Mouse (Mus musculus) brown adipose tissue, adult 24 weeks (tissue): ENCODE results near the gene Lims1. TPM values are rescaled to one million over a fixed set of nuclear protein-coding genes. Genes with fewer than 3 reads are reported as not detected.
A peak's percentile ranks its signal among the peaks of the same experiment; 100 is the strongest.
"Not testable (repeated sequence)": the region's sequence is repeated elsewhere in the genome, so short reads cannot be mapped to it uniquely, and the experiment has no call there.

Source experiments
- H3K27ac ChIP-seq: fragments of 200-500 bp; replicated peaks from 2 replicates; pipeline ENCODE4 v1.5.1; 2012; ENCODE audit warnings: low read depth, mild to moderate bottlenecking, low read length
- H3K4me1 ChIP-seq: fragments of 200-500 bp; 2 replicates; pipeline ENCODE4 v1.6.1; 2012; ENCODE audit warnings: low read length, mixed read lengths; ENCODE audit not compliant: control insufficient read depth, insufficient read depth, insufficient read length
- H3K4me3 ChIP-seq: fragments of 200-500 bp; 2 replicates; pipeline ENCODE4 v1.5.1; 2012; ENCODE audit warnings: low read depth, mild to moderate bottlenecking, low read length, moderate library complexity; ENCODE audit not compliant: insufficient read depth
- polyA plus RNA-seq: library from polyadenylated mRNA; stranded (reverse); fragments of >200 nt; gene quantifications from 2 replicates; pipeline ENCODE4 v1.2.4, GENCODE M21; 2012; ENCODE audit not compliant: missing spikeins, insufficient read depth, insufficient read length

Lims1 gene
- polyA plus RNA-seq, 1 experiment, result 18.9 TPM

- no peak overlapping the region for H3K27ac ChIP-seq
- H3K4me3 ChIP-seq, result no peak overlapping the region
- H3K4me1 ChIP-seq, result peaks cover 5% of the 10 kb centered on the region
Measured at GRCm38 (mm10) chr10:58331741-58332140, 8.5 kb downstream of the Lims1 start.

GRCm38 (mm10) chr10:58333414-58333813, 10.1 kb downstream of the Lims1 start:
- Histone ChIP-seq H3K4me1 (peaks cover 9% of the 10 kb centered on the region), H3K27ac (no peak overlapping the region), H3K4me3 (no peak overlapping the region)

GRCm38 (mm10) chr10:58336156-58336555, 12.9 kb downstream of the Lims1 start:
- H3K27ac ChIP-seq, result no peak overlapping the region
- H3K4me1 ChIP-seq, result peaks cover 6% of the 10 kb centered on the region; the same call in 1 of the 2 replicates
- H3K4me3 ChIP-seq, result no peak overlapping the region

- H3K4me3 ChIP-seq, H3K27ac ChIP-seq: not testable (repeated sequence)
- peaks cover 12% of the 10 kb centered on the region; the same call in 1 of the 2 replicates for H3K4me1 ChIP-seq
Measured at GRCm38 (mm10) chr10:58337091-58337490, 13.8 kb downstream of the Lims1 start.

GRCm38 (mm10) chr10:58338590-58338989, 15.3 kb downstream of the Lims1 start:
- peaks cover 20% of the 10 kb centered on the region; the same call in 1 of the 2 replicates for H3K4me1 ChIP-seq
- no peak overlapping the region for H3K4me3 ChIP-seq
- H3K27ac ChIP-seq, result peak overlapping the region; percentile 74

GRCm38 (mm10) chr10:58341685-58342084, 18.4 kb downstream of the Lims1 start:
- peaks cover 20% of the 10 kb centered on the region; the same call in 1 of the 2 replicates for H3K4me1 ChIP-seq
- H3K4me3 ChIP-seq, result no peak overlapping the region
- H3K27ac ChIP-seq, result peak overlapping the region; percentile 89

- Histone ChIP-seq H3K4me3 (no peak overlapping the region), H3K27ac (peak overlapping the region; percentile 89), H3K4me1 (peaks cover 20% of the 10 kb centered on the region; the same call in 1 of the 2 replicates)
Measured at GRCm38 (mm10) chr10:58342199-58342598, 18.9 kb downstream of the Lims1 start.

- Histone ChIP-seq H3K4me1 (peaks cover 17% of the 10 kb centered on the region; the same call in 1 of the 2 replicates), H3K27ac (peak overlapping the region; percentile 89), H3K4me3 (no peak overlapping the region)
Measured at GRCm38 (mm10) chr10:58343552-58343951, 20.3 kb downstream of the Lims1 start.

- H3K4me3 ChIP-seq, result no peak overlapping the region
- peaks cover 12% of the 10 kb centered on the region; the same call in 1 of the 2 replicates for H3K4me1 ChIP-seq
- H3K27ac ChIP-seq, result no peak overlapping the region
Measured at GRCm38 (mm10) chr10:58350600-58350999, 27.3 kb downstream of the Lims1 start.

- 0 out of 2 replicates have a peak overlapping the region, but pooled peaks have one; percentile 42 for H3K27ac ChIP-seq
- 0 out of 2 replicates have a peak overlapping the region, but pooled peaks have one; percentile 30 for H3K4me3 ChIP-seq
- H3K4me1 ChIP-seq, result peaks cover 12% of the 10 kb centered on the region; the same call in 1 of the 2 replicates
Measured at GRCm38 (mm10) chr10:58351670-58352069, 28.4 kb downstream of the Lims1 start.

- H3K4me3 ChIP-seq, result no peak overlapping the region
- H3K27ac ChIP-seq, result no peak overlapping the region
- H3K4me1 ChIP-seq, result peaks cover 12% of the 10 kb centered on the region; the same call in 1 of the 2 replicates
Measured at GRCm38 (mm10) chr10:58352364-58352763, 29.1 kb downstream of the Lims1 start.

GRCm38 (mm10) chr10:58354561-58354960, 31.3 kb downstream of the Lims1 start:
- Histone ChIP-seq H3K4me1 (peaks cover 12% of the 10 kb centered on the region; the same call in 1 of the 2 replicates), H3K4me3 (no peak overlapping the region), H3K27ac (no peak overlapping the region; the same call in 1 of the 2 replicates)

- no peak overlapping the region for H3K27ac ChIP-seq
- no peak overlapping the region for H3K4me3 ChIP-seq
- H3K4me1 ChIP-seq, result peaks cover 8% of the 10 kb centered on the region; the same call in 1 of the 2 replicates
Measured at GRCm38 (mm10) chr10:58356460-58356859, 33.2 kb downstream of the Lims1 start.

GRCm38 (mm10) chr10:58359123-58359522, 35.9 kb downstream of the Lims1 start:
- Histone ChIP-seq H3K4me1 (peaks cover 6% of the 10 kb centered on the region; the same call in 1 of the 2 replicates), H3K4me3 (no peak overlapping the region), H3K27ac (no peak overlapping the region)

- H3K4me1 ChIP-seq, result peaks cover 4% of the 10 kb centered on the region; the same call in 1 of the 2 replicates
- no peak overlapping the region for H3K4me3 ChIP-seq
- no peak overlapping the region for H3K27ac ChIP-seq
Measured at GRCm38 (mm10) chr10:58359952-58360351, 36.7 kb downstream of the Lims1 start.

GRCm38 (mm10) chr10:58362745-58363144, 39.5 kb downstream of the Lims1 start:
- Histone ChIP-seq H3K4me3 (no peak overlapping the region), H3K27ac (no peak overlapping the region), H3K4me1 (peaks cover 5% of the 10 kb centered on the region; the same call in 1 of the 2 replicates)
